Mouse (Mus musculus) cerebellum, adult (tissue): ENCODE measurements around the gene Uqcc2.

Experiments used
- ATAC-seq: cut with Nextera tagmentation; 2 replicates; pipeline ENCODE4 v1.9.2; 2017; ENCODE audit warnings: mild to moderate bottlenecking, moderate library complexity, mixed read lengths; ENCODE audit not compliant: insufficient number of reproducible peaks, low FRiP score, low TSS enrichment

Gene Uqcc2

GRCm38 (mm10) chr17:27082796-27083195 lies 50.9 kb downstream of the Uqcc2 start:
- no peak for ATAC-seq

DNA sequence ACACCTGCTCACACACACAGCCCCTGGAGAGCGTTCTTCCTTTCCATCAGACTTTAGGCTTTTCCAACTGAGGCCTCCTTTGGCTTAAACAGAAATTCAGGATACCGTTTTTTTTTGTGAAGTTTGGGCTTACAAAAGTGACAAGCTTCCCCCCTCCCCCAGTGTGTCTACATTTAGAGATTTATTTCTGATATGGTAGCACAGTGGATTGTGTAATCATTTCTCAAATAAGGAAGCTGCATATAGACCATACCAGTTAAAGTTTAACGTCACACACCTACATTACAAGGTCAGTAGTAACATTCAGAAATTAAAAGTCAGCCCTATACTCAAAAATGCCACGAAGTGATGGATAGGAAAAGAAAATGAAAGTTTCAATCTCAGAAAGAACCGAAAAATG lies 51.8 kb downstream of the Uqcc2 start:
- no peak for ATAC-seq

GRCm38 (mm10) chr17:27078499-27078898 lies 55.2 kb downstream of the Uqcc2 start:
- no peak for ATAC-seq

DNA sequence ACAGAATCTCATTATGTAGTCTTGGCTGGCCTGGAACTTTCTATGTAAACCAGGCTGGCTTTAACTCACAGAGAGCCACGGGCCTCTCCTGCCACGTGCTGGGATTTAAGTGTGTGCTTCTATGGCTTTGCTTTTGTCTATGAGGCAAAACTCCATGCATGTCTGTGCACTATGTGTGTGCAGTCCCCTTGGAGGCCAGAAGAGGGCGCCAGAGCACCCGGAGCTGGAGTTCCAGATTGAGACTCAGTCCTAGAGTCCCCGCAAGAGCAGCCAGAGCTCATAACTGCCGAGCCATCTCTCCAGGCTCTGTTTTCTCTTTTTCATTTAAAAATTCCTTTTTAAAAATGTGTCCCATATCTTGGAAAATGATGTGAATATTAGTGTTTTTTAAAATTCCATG lies 55.8 kb downstream of the Uqcc2 start:
- no peak for ATAC-seq

DNA sequence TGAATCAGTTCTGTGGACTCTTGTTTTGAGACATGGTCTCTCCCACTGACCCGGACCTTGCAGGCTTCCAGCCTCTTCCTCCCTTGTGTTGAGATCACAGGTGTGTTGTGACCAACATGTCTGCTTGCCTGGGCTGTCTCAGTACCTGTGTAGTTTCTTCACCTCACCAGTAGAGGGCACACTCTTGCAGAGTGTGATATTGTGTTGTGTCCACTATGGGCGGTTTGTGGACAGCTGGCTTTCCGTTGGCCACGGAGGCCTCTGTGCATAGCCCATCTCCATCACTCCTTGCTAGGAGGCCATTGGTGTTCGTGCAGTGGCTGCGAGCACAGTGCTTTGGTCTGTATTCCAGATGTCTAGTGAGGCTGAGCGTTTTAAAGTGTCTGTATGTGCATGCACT lies 56.6 kb downstream of the Uqcc2 start:
- no peak for ATAC-seq

- no peak for ATAC-seq
Observed at GRCm38 (mm10) chr17:27074849-27075745, 58.6 kb downstream of the Uqcc2 start.

DNA sequence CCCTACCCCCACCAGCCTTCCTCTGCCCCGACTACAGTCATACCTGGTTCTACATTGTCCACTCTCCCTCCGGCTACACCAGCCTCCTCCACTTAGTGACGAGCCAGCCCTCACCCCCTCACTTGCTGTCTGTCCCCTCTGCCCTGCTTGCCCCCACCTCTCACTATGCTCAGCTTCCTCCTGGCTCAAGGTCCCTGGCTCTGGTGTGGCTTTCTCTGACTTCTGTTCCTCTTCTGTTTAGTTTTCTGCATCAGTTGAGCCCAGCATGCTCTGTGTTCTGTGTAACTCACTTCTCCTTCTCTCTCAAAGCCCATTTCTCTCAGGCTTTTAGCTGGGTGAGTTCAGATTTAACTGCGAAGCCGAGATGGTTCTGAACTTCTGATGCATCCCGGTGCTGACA lies 59.5 kb downstream of the Uqcc2 start:
- no peak for ATAC-seq

- no peak for ATAC-seq
Observed at GRCm38 (mm10) chr17:27073778-27074177, 59.9 kb downstream of the Uqcc2 start.

- no peak for ATAC-seq
Observed at GRCm38 (mm10) chr17:27073126-27073525, 60.6 kb downstream of the Uqcc2 start.
